Mouse (Mus musculus): ENCODE data around the gene Ppp4r3a. TPM values are rescaled to one million over a fixed set of nuclear protein-coding genes. Genes with fewer than 3 reads are reported as not detected.
"Not testable (repeated sequence)": the region's sequence is repeated elsewhere in the genome, so short reads cannot be mapped to it uniquely, and the experiment has no call there.

The Ppp4r3a gene
- polyA plus RNA-seq (2015; fragmentation: Nextera tagmentation; extraction: Ambion mirVana) = 14.3 and 16.8 TPM in 2 replicates

DNA sequence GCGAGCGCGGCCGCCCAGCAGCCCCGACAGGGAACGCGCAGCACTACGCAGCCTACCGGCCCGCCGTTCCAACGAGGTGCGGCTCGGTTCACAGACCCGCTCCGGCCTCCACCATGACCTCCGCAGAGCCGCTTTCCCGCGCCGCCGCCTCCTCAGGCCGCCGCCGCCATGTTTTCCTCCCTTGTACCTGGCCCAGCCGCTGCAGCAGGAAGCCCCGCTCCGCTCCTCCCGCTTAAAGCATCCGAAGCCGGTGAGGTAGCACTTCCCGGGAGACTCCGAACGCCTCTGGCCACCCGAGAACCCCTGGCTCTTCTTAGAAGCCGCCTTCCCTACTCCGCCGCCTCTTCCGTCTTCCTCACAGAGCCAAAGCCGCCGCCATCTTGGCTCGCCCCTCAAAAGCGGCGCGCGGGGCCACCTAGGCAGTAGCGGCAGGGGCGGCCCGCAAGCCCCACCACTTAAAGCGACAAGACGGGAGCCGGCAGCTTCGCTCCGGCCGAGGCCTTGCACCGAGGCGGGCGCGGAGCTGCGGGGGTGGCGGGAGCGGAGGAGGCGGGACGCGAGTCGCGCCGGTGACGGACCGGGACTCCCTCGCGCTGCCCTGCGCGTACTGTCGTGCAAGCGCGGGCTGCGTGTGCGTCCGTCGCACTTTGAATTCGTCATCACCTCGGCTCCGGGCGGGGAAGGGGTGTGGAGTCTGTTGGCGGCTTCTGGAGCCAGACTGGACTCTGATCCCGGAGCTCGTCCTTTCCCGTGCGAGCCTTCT lies at the start of gene Ppp4r3a:
Ppp4r3a (minus strand) TSS at position 627 of the 763 bp plus-strand sequence.
- peak within 1 kb of the TSS; percentile 99 for H3K4me3 ChIP-seq (ENCODE audit: low read depth, low read length)
- ATAC-seq (ENCODE audit: low FRiP score, low TSS enrichment) (peak; percentile 98), DNase-seq (ENCODE audit: low spot score) (peak; percentile 98)
- no peaks in the 10 kb centered on the region for H3K9me3 ChIP-seq (ENCODE audit: control insufficient read depth, low read length)
- no peak for TF ChIP-seq CTCF (IDR thresholded peaks at IDR 0.05; ENCODE audit: low read depth)
- no peak for TF ChIP-seq EP300 (optimal IDR thresholded peaks at IDR 0.05)
- H3K27me3 ChIP-seq (ENCODE audit: control insufficient read depth, insufficient read depth, low read length) = no peaks in the 10 kb centered on the region
- peak within 1 kb of the TSS; percentile 99 for H3K27ac ChIP-seq (replicated peaks)
- H3K36me3 ChIP-seq (ENCODE audit: control insufficient read depth, insufficient read depth, low read length) = no peaks in the 10 kb centered on the region
- peak within 1 kb of the TSS; percentile 87 for H3K4me2 ChIP-seq (replicated peaks; ENCODE audit: low read depth)
- under 1% methylated on average over 72 of the region's 90 CpGs for WGBS
- no peaks in the 10 kb centered on the region for H3K4me1 ChIP-seq (replicated peaks; ENCODE audit: control insufficient read depth, insufficient read depth)
- H3K9ac ChIP-seq (ENCODE audit: low read length) = peak within 1 kb of the TSS; percentile 99

DNA sequence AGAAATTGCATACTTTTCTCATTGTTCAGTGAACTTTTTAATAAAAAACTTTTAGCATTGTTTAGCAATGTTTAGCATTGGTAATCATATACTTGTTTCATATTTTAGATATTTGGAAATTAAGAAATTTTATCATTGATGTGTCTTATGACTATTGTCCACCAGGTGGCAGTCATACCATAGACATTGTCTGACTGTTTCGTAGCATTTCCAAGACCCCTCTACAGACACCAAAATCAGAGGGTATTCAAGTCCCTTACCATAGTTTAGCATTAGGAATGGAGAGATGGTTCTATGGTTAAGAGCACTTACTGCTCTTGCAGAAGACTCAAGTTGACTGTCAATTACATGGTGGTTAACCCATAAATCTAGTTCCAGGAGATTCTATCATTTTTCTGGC lies 39.5 kb upstream of the Ppp4r3a start:
- WGBS = 13% methylated on average over 1 of the region's 1 CpGs
- Histone ChIP-seq H3K4me1 (replicated peaks; ENCODE audit: control insufficient read depth, insufficient read depth) (no peaks in the 10 kb centered on the region), H3K27ac (replicated peaks) (no peak overlapping the region), H3K9me3 (ENCODE audit: control insufficient read depth, low read length) (no peaks in the 10 kb centered on the region), H3K4me2 (replicated peaks; ENCODE audit: low read depth) (no peak overlapping the region), H3K36me3 (ENCODE audit: control insufficient read depth, insufficient read depth, low read length) (no peaks in the 10 kb centered on the region), H3K4me3 (ENCODE audit: low read depth, low read length) (no peak overlapping the region), H3K9ac (ENCODE audit: low read length) (no peak overlapping the region), H3K27me3 (ENCODE audit: control insufficient read depth, insufficient read depth, low read length) (no peaks in the 10 kb centered on the region)
- TF ChIP-seq EP300 (optimal IDR thresholded peaks at IDR 0.05) (no peak), CTCF (IDR thresholded peaks at IDR 0.05; ENCODE audit: low read depth) (peak; percentile 80)
- ATAC-seq (ENCODE audit: low FRiP score, low TSS enrichment) = no peak
- DNase-seq (ENCODE audit: low spot score) = no peak

DNA sequence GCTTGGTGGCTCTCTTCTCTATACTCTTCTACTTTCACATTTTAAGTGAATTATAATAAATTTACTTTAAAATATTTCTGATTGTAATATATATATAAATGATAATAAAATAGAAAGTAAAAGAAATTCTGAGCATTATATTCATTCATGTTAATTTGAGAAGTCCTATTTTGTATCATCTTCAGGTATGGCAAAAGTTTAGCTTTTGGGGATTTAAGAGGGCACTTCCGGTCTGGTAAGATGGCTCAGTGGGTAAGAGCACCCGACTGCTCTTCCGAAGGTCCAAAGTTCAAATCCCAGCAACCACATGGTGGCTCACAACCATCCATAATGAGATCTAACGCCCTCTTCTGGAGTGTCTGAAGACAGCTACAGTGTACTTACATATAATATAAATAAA lies 38.6 kb upstream of the Ppp4r3a start:
- WGBS = 70% methylated on average over 4 of the region's 4 CpGs
- not testable (repeated sequence) for H3K4me2 ChIP-seq (replicated peaks; ENCODE audit: low read depth); H3K4me1 ChIP-seq (replicated peaks; ENCODE audit: control insufficient read depth, insufficient read depth); H3K9ac ChIP-seq (ENCODE audit: low read length); H3K27ac ChIP-seq (replicated peaks); H3K4me3 ChIP-seq (ENCODE audit: low read depth, low read length); ATAC-seq (ENCODE audit: low FRiP score, low TSS enrichment); H3K27me3 ChIP-seq (ENCODE audit: control insufficient read depth, insufficient read depth, low read length); DNase-seq (ENCODE audit: low spot score); H3K36me3 ChIP-seq (ENCODE audit: control insufficient read depth, insufficient read depth, low read length); H3K9me3 ChIP-seq (ENCODE audit: control insufficient read depth, low read length)

DNA sequence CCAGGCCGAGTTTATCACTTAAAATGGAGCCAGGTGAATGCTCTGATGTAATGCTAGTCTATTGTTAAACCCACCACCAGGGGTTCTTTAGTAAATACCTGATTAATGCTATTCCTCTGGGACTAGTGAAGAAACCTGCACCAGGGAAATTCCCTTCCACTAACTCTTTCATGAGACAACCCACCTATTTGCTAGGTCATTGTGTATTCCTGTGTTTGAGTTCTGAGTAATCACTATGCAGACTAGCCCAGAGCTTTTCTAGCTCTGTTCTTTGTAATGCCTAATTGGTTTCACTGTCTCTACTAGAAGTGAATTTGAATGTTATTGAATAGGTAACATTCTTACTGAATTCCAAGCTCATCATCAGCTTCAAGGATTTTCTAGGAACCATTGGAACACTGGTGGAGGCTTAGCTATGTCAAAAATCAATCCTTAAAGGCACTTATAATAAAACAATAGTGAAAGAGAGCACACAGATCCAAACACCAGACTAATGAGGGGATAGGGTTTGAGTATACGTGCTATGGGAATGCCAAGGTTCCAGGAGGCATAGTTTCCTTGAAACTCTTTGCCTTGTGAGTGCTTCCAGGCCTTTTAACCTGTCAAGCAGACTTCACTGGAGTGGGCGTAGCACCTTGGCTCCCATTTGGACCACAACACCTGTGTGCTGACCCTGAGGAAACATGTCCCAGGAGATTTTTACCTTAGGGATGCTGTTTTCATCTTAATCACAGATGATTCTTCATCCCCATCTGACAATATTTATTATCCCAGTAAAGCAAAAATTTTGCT lies 26.5 kb upstream of the Ppp4r3a start:
- WGBS = 67% methylated on average over 3 of the region's 3 CpGs
- H3K27me3 ChIP-seq (ENCODE audit: control insufficient read depth, insufficient read depth, low read length); H3K4me1 ChIP-seq (replicated peaks; ENCODE audit: control insufficient read depth, insufficient read depth); H3K36me3 ChIP-seq (ENCODE audit: control insufficient read depth, insufficient read depth, low read length); H3K27ac ChIP-seq (replicated peaks); DNase-seq (ENCODE audit: low spot score); H3K4me3 ChIP-seq (ENCODE audit: low read depth, low read length); H3K4me2 ChIP-seq (replicated peaks; ENCODE audit: low read depth); H3K9me3 ChIP-seq (ENCODE audit: control insufficient read depth, low read length); H3K9ac ChIP-seq (ENCODE audit: low read length); ATAC-seq (ENCODE audit: low FRiP score, low TSS enrichment): not testable (repeated sequence)

DNA sequence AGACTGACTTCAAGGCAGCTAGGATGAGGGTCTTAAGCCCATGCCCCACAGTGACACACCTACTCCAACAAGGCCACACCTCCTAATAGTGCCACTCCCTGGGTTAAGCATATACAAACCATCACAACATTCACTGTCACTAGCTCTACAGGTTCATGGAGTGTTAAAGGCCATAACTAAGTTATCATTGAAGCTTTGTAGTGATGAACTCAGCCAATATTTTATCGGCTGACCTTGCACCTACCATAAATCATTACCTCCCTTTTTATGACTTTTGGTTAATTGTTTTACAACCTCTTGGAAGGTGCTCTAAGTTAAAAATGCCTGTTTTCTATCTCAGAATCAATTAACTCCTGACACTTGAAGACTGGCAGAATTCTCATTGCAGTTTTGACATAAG lies 24.2 kb upstream of the Ppp4r3a start:
- no peaks in the 10 kb centered on the region for H3K9me3 ChIP-seq (ENCODE audit: control insufficient read depth, low read length)
- no peak overlapping the region for H3K27ac ChIP-seq (replicated peaks)
- DNase-seq (ENCODE audit: low spot score) = no peak
- H3K4me2 ChIP-seq (replicated peaks; ENCODE audit: low read depth) = no peak overlapping the region
- H3K27me3 ChIP-seq (ENCODE audit: control insufficient read depth, insufficient read depth, low read length) = no peaks in the 10 kb centered on the region
- 98% methylated on average over 1 of the region's 1 CpGs for WGBS
- H3K9ac ChIP-seq (ENCODE audit: low read length) = no peak overlapping the region
- TF ChIP-seq EP300 (optimal IDR thresholded peaks at IDR 0.05) (no peak), CTCF (IDR thresholded peaks at IDR 0.05; ENCODE audit: low read depth) (no peak)
- H3K4me3 ChIP-seq (ENCODE audit: low read depth, low read length) = no peak overlapping the region
- ATAC-seq (ENCODE audit: low FRiP score, low TSS enrichment) = no peak
- H3K36me3 ChIP-seq (ENCODE audit: control insufficient read depth, insufficient read depth, low read length) = no peaks in the 10 kb centered on the region
- no peaks in the 10 kb centered on the region for H3K4me1 ChIP-seq (replicated peaks; ENCODE audit: control insufficient read depth, insufficient read depth)

DNA sequence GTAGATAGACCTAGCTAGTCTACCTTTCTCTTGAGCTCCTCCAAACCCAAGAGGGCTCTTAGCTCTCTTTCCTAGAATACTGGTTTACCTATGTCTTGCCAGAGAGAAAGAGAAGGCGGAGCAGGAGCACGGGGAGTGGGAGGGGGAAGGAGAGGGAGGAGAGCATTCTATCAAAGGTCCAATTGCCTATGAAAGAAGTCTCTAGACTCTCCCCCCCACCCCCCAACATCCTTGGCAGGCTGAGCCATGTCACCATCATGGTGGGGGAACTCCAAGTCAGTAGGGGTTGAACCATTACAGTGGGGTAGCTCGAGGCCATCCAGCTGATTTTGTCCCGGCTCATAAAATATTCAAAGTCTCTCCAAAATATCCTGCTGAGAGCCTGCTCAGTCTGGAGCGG lies 22.1 kb upstream of the Ppp4r3a start:
- Histone ChIP-seq H3K27ac (replicated peaks) (no peak overlapping the region), H3K9ac (ENCODE audit: low read length) (no peak overlapping the region), H3K27me3 (ENCODE audit: control insufficient read depth, insufficient read depth, low read length) (no peaks in the 10 kb centered on the region), H3K4me3 (ENCODE audit: low read depth, low read length) (no peak overlapping the region), H3K36me3 (ENCODE audit: control insufficient read depth, insufficient read depth, low read length) (no peaks in the 10 kb centered on the region), H3K9me3 (ENCODE audit: control insufficient read depth, low read length) (no peaks in the 10 kb centered on the region), H3K4me2 (replicated peaks; ENCODE audit: low read depth) (no peak overlapping the region), H3K4me1 (replicated peaks; ENCODE audit: control insufficient read depth, insufficient read depth) (no peaks in the 10 kb centered on the region)
- WGBS = 51% methylated on average over 5 of the region's 5 CpGs
- no peak for DNase-seq (ENCODE audit: low spot score)
- ATAC-seq (ENCODE audit: low FRiP score, low TSS enrichment) = no peak
- TF ChIP-seq CTCF (IDR thresholded peaks at IDR 0.05; ENCODE audit: low read depth) = no peak
- no peak for TF ChIP-seq EP300 (optimal IDR thresholded peaks at IDR 0.05)
